Comparison of ENCODE assay signal across 25 mouse cellular contexts in the genomic region with DNA sequence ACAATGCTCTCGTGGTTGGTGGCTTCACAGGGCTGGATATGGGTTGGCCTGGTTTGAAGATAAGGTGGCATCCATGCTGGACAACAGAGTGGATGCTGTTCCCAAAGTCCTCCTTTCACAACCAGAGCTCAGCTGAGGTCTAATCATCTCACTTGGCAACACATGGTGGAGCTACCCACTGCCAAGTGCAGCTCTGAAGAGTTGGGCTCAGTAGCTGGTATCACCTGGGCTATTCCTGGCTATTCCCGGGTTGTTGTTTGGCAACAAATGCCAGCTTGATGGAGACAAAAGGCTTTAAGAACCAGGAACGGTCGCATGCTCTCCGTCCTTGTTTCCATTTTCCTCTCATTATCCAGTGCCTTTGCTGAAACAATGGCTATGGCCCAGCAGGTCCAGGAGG. TPM values are rescaled to one million over a fixed set of nuclear protein-coding genes. Genes with fewer than 3 reads are reported as not detected.
A peak's percentile ranks its signal among the peaks of the same experiment; 100 is the strongest.
DNase-seq lines count a peak whose midpoint lies in the region; ATAC-seq lines count a peak whose summit lies in the region.
"Had no signal": no experiment of that assay in that cellular context is flagged by ENCODE, and none has a peak within 500 bp of the region (broad histone marks: within the 10 kb centered on the region; RNA-seq: fewer than 3 reads in every experiment).

No protein-coding gene starts in this region.

- DNase-seq in forebrain, embryonic 14.5 days (ENCODE audit: low spot score), result peak; percentile 24
- DNase-seq in retina, postnatal 1 day, result peak; percentile 80
- DNase-seq in retina, embryonic 14.5 days (ENCODE audit: low spot score), result no peak
- peak; percentile 64 for DNase-seq in heart, adult 8-10 months (ENCODE audit: low spot score)
- DNase-seq in heart, postnatal 4 days, result peak; percentile 46
- no peak for DNase-seq in ovary, postnatal 36 days (ENCODE audit: low spot score)
- no peak for DNase-seq in frontal cortex, postnatal 14 days (ENCODE audit: low spot score in 2 of 2)
- DNase-seq: adrenal gland, adult 8-10 months; B cell, adult 2 months; gastrocnemius, adult 2 months; kidney, adult 9 months; kidney, postnatal 25 days; layer of hippocampus, postnatal 36 days; lung, adult 18-20 months; lung, postnatal 10 days; right cerebral cortex, postnatal 14 days; spleen, adult 18-20 months had no signal

- H3K4me3 ChIP-seq in forebrain, embryonic 14.5 days (ENCODE audit: low read depth, low read length), result no peak overlapping the region
- no peak overlapping the region for H3K4me3 ChIP-seq in forebrain, embryonic 12.5 days (replicated peaks)
- H3K4me3 ChIP-seq: embryonic facial prominence, embryonic 10.5 days; gastrocnemius, adult 2 months; hindbrain, embryonic 15.5 days; intestine, embryonic 15.5 days; layer of hippocampus, adult 2 months; midbrain, embryonic 10.5 days had no signal

- no peaks in the 10 kb centered on the region for H3K36me3 ChIP-seq in forebrain, embryonic 14.5 days (ENCODE audit: control insufficient read depth, insufficient read depth, low read length)
- no peaks in the 10 kb centered on the region for H3K36me3 ChIP-seq in forebrain, embryonic 12.5 days (replicated peaks)
- H3K36me3 ChIP-seq: embryonic facial prominence, embryonic 10.5 days; G1E; hindbrain, embryonic 15.5 days; intestine, embryonic 15.5 days; midbrain, embryonic 10.5 days had no signal

- no peak for ATAC-seq in forebrain, embryonic 14.5 days
- ATAC-seq in forebrain, embryonic 12.5 days (ENCODE audit: low FRiP score), result no peak
- ATAC-seq: intestine, embryonic 15.5 days had no signal

- H3K4me2 ChIP-seq in forebrain, embryonic 14.5 days (ENCODE audit: low read length), result no peak overlapping the region
- no peak overlapping the region for H3K4me2 ChIP-seq in forebrain, embryonic 12.5 days
- H3K4me2 ChIP-seq: hindbrain, embryonic 15.5 days; intestine, embryonic 15.5 days had no signal

- no peak overlapping the region for H3K27ac ChIP-seq in forebrain, embryonic 14.5 days (ENCODE audit: low read depth, low read length)
- no peak overlapping the region for H3K27ac ChIP-seq in forebrain, embryonic 12.5 days
- H3K27ac ChIP-seq: embryonic facial prominence, embryonic 10.5 days; gastrocnemius, adult 2 months; hindbrain, embryonic 15.5 days; intestine, embryonic 15.5 days; midbrain, embryonic 10.5 days had no signal

- H3K4me1 ChIP-seq in forebrain, embryonic 14.5 days (ENCODE audit: control insufficient read depth, insufficient read depth, low read length), result no peaks in the 10 kb centered on the region
- peaks cover 3% of the 10 kb centered on the region; the same call in 1 of the 2 replicates for H3K4me1 ChIP-seq in forebrain, embryonic 12.5 days
- H3K4me1 ChIP-seq: embryonic facial prominence, embryonic 10.5 days; hindbrain, embryonic 15.5 days; intestine, embryonic 15.5 days had no signal

- WGBS in forebrain, embryonic 14.5 days, result 35% methylated on average over 5 of the region's 5 CpGs
- 58% methylated on average over 5 of the region's 5 CpGs for WGBS in forebrain, embryonic 12.5 days

- H3K27me3 ChIP-seq in forebrain, embryonic 14.5 days (replicated peaks; ENCODE audit: control insufficient read depth, insufficient read depth, low read length), result no peaks in the 10 kb centered on the region
- no peaks in the 10 kb centered on the region for H3K27me3 ChIP-seq in forebrain, embryonic 12.5 days
- H3K27me3 ChIP-seq: hindbrain, embryonic 15.5 days; intestine, embryonic 15.5 days had no signal

- H3K9me3 ChIP-seq in forebrain, embryonic 14.5 days (replicated peaks; ENCODE audit: control insufficient read depth, low read length), result no peaks in the 10 kb centered on the region
- H3K9me3 ChIP-seq in forebrain, embryonic 12.5 days, result no peaks in the 10 kb centered on the region
- H3K9me3 ChIP-seq: embryonic facial prominence, embryonic 10.5 days; hindbrain, embryonic 15.5 days; intestine, embryonic 15.5 days; midbrain, embryonic 10.5 days had no signal

- no peak overlapping the region for H3K9ac ChIP-seq in forebrain, embryonic 14.5 days (ENCODE audit: low read length)
- no peak overlapping the region for H3K9ac ChIP-seq in forebrain, embryonic 12.5 days
- H3K9ac ChIP-seq: hindbrain, embryonic 15.5 days; intestine, embryonic 15.5 days had no signal

RNA-seq across cellular contexts. Expression of gene Galnt18, which starts 19.2 kb away (rescaled TPM):
- polyA plus RNA-seq in forebrain, embryonic 14.5 days (2014; fragmentation: Nextera tagmentation; extraction: Ambion mirVana), result 6.6 and 7.4 TPM in 2 replicates
- 5.0 and 5.6 TPM in 2 replicates for polyA plus RNA-seq in forebrain, embryonic 12.5 days (2016; fragmentation: Nextera tagmentation; extraction: Ambion mirVana)
- total RNA-seq in heart, adult 8-10 months (2022), result 10 to 100 TPM in 2 of 4 experiments, 1 to 10 TPM in 2; 7.4 to 10.8 (median 9.5) TPM
- total RNA-seq in heart, postnatal 4 days (2021), result 10 to 100 TPM; 19.3 to 21.5 TPM
- total RNA-seq: common myeloid progenitor, adult 5-6 weeks; G1E had no signal
- polyA plus RNA-seq: G1E had no signal

Comparison
In these comparisons a context has a peak if more than half of its experiments do, and no peak if none do; other contexts are left out.
1. DNase-seq: peak in forebrain, embryonic 14.5 days (single experiment), retina, postnatal 1 day (single experiment), heart, adult 8-10 months (single experiment) and heart, postnatal 4 days (single experiment); none in retina, embryonic 14.5 days (single experiment), ovary, postnatal 36 days (single experiment) and frontal cortex, postnatal 14 days (0 of 2).